13 mouse cellular contexts compared by ENCODE assay signal in genomic region chr13:90643575-90644215, GRCm38 (mm10).
A peak's percentile ranks its signal among the peaks of the same experiment; 100 is the strongest.
DNase-seq lines count a peak whose midpoint lies in the region; ATAC-seq and TF ChIP-seq lines count a peak whose summit lies in the region.
"Had no signal": no experiment of that assay in that cellular context is flagged by ENCODE, and none has a peak within 500 bp of the region (broad histone marks: within the 10 kb centered on the region; RNA-seq: fewer than 3 reads in every experiment).

No protein-coding gene starts in this region.

- no peak for ATAC-seq in embryonic facial prominence, embryonic 14.5 days (ENCODE audit: low read depth)
- peak; percentile 54; the same call in 1 of the 2 replicates for ATAC-seq in lung, embryonic 14.5 days (ENCODE audit: insufficient read depth)
- ATAC-seq in lung, postnatal 0 days = no peak
- ATAC-seq in hindbrain, embryonic 12.5 days (ENCODE audit: low FRiP score) = peak; percentile 63
- ATAC-seq in midbrain, postnatal 0 days (ENCODE audit: low FRiP score) = peak; percentile 50

- 70% methylated on average over 4 of the region's 4 CpGs for WGBS in embryonic facial prominence, embryonic 14.5 days
- 75% methylated on average over 4 of the region's 4 CpGs for WGBS in embryonic facial prominence, embryonic 10.5 days
- WGBS in lung, embryonic 14.5 days = 55% methylated on average over 4 of the region's 4 CpGs
- WGBS in lung, postnatal 0 days = 64% methylated on average over 4 of the region's 4 CpGs
- WGBS in hindbrain, embryonic 12.5 days = 72% methylated on average over 4 of the region's 4 CpGs
- 19% methylated on average over 4 of the region's 4 CpGs for WGBS in midbrain, postnatal 0 days

- H3K36me3 ChIP-seq in embryonic facial prominence, embryonic 14.5 days (ENCODE audit: control insufficient read depth, insufficient read depth, low read length) = no peaks in the 10 kb centered on the region
- no peaks in the 10 kb centered on the region for H3K36me3 ChIP-seq in embryonic facial prominence, embryonic 10.5 days (replicated peaks)
- H3K36me3 ChIP-seq in lung, embryonic 14.5 days (ENCODE audit: insufficient read depth) = no peaks in the 10 kb centered on the region
- H3K36me3 ChIP-seq in lung, postnatal 0 days (ENCODE audit: insufficient read depth, low read length) = no peaks in the 10 kb centered on the region
- no peaks in the 10 kb centered on the region for H3K36me3 ChIP-seq in hindbrain, embryonic 12.5 days
- no peaks in the 10 kb centered on the region for H3K36me3 ChIP-seq in midbrain, postnatal 0 days (ENCODE audit: insufficient read depth, low read length)
- H3K36me3 ChIP-seq: limb, embryonic 10.5 days had no signal

- no peak overlapping the region for H3K27ac ChIP-seq in embryonic facial prominence, embryonic 14.5 days (replicated peaks; ENCODE audit: low read depth, low read length)
- no peak overlapping the region for H3K27ac ChIP-seq in embryonic facial prominence, embryonic 10.5 days (replicated peaks)
- H3K27ac ChIP-seq in lung, embryonic 14.5 days (ENCODE audit: low read depth) = no peak overlapping the region
- H3K27ac ChIP-seq in lung, postnatal 0 days (ENCODE audit: low read length) = no peak overlapping the region
- H3K27ac ChIP-seq in hindbrain, embryonic 12.5 days = no peak overlapping the region
- H3K27ac ChIP-seq in midbrain, postnatal 0 days (ENCODE audit: low read depth, low read length) = no peak overlapping the region
- H3K27ac ChIP-seq: limb, embryonic 10.5 days had no signal

- peak; percentile 39 for DNase-seq in embryonic facial prominence, embryonic 14.5 days (ENCODE audit: low spot score)
- DNase-seq in embryonic facial prominence, embryonic 10.5 days (ENCODE audit: low spot score) = no peak
- peak; percentile 17 for DNase-seq in lung, embryonic 14.5 days
- DNase-seq in lung, postnatal 0 days (ENCODE audit: low spot score) = no peak
- peak; percentile 81 for DNase-seq in midbrain, postnatal 0 days (ENCODE audit: low spot score)
- DNase-seq in cerebellum, postnatal 14 days = no peak
- DNase-seq in cerebellum, adult 9-10 months = no peak
- DNase-seq: adrenal gland, postnatal 36 days; lung, adult 18-20 months; right cerebral cortex, postnatal 25 days; thymus, adult 2 months had no signal

- no peak overlapping the region for H3K9ac ChIP-seq in embryonic facial prominence, embryonic 14.5 days (ENCODE audit: low read depth, low read length)
- H3K9ac ChIP-seq in lung, embryonic 14.5 days = no peak overlapping the region
- H3K9ac ChIP-seq in lung, postnatal 0 days (replicated peaks; ENCODE audit: low read depth) = no peak overlapping the region
- no peak overlapping the region for H3K9ac ChIP-seq in hindbrain, embryonic 12.5 days
- no peak overlapping the region for H3K9ac ChIP-seq in midbrain, postnatal 0 days (replicated peaks; ENCODE audit: low read length, poor library complexity, severe bottlenecking)

- no peak overlapping the region for H3K4me2 ChIP-seq in embryonic facial prominence, embryonic 14.5 days (ENCODE audit: low read depth, low read length)
- H3K4me2 ChIP-seq in lung, embryonic 14.5 days = no peak overlapping the region
- no peak overlapping the region for H3K4me2 ChIP-seq in lung, postnatal 0 days (replicated peaks; ENCODE audit: low read depth, low read length)
- H3K4me2 ChIP-seq in hindbrain, embryonic 12.5 days (replicated peaks) = no peak overlapping the region
- no peak overlapping the region for H3K4me2 ChIP-seq in midbrain, postnatal 0 days (ENCODE audit: low read depth, low read length, poor library complexity, severe bottlenecking)

- peaks cover 33% of the 10 kb centered on the region for H3K4me1 ChIP-seq in embryonic facial prominence, embryonic 14.5 days (ENCODE audit: control insufficient read depth, insufficient read depth, low read length)
- peaks cover 22% of the 10 kb centered on the region for H3K4me1 ChIP-seq in embryonic facial prominence, embryonic 10.5 days
- no peaks in the 10 kb centered on the region for H3K4me1 ChIP-seq in lung, embryonic 14.5 days (ENCODE audit: insufficient read depth)
- H3K4me1 ChIP-seq in lung, postnatal 0 days (ENCODE audit: insufficient read depth, low read depth, low read length) = no peaks in the 10 kb centered on the region
- peaks cover 10% of the 10 kb centered on the region for H3K4me1 ChIP-seq in hindbrain, embryonic 12.5 days
- H3K4me1 ChIP-seq in midbrain, postnatal 0 days (ENCODE audit: insufficient read depth, low read length) = peaks cover 7% of the 10 kb centered on the region; the same call in 1 of the 2 replicates

- no peak for TF ChIP-seq CTCF in lung, embryonic 14.5 days (IDR thresholded peaks at IDR 0.05; ENCODE audit: low read depth)
- no peak for TF ChIP-seq CTCF in lung, postnatal 0 days (IDR thresholded peaks at IDR 0.05)
- TF ChIP-seq CTCF in midbrain, postnatal 0 days (IDR thresholded peaks at IDR 0.05) = no peak

- no peaks in the 10 kb centered on the region for H3K27me3 ChIP-seq in embryonic facial prominence, embryonic 14.5 days (replicated peaks; ENCODE audit: control insufficient read depth, insufficient read depth, low read length)
- no peaks in the 10 kb centered on the region for H3K27me3 ChIP-seq in embryonic facial prominence, embryonic 10.5 days (replicated peaks; ENCODE audit: low read depth, poor library complexity, severe bottlenecking)
- no peaks in the 10 kb centered on the region for H3K27me3 ChIP-seq in lung, embryonic 14.5 days (ENCODE audit: insufficient read depth, low read length)
- no peaks in the 10 kb centered on the region for H3K27me3 ChIP-seq in lung, postnatal 0 days (replicated peaks; ENCODE audit: insufficient read depth, low read length)
- no peaks in the 10 kb centered on the region for H3K27me3 ChIP-seq in hindbrain, embryonic 12.5 days
- no peaks in the 10 kb centered on the region for H3K27me3 ChIP-seq in midbrain, postnatal 0 days (ENCODE audit: insufficient read depth, low read length)

- TF ChIP-seq EP300 in lung, postnatal 0 days (IDR thresholded peaks at IDR 0.05) = no peak

- no peaks in the 10 kb centered on the region for H3K9me3 ChIP-seq in embryonic facial prominence, embryonic 14.5 days (ENCODE audit: control insufficient read depth, low read length)
- H3K9me3 ChIP-seq in embryonic facial prominence, embryonic 10.5 days = no peaks in the 10 kb centered on the region
- no peaks in the 10 kb centered on the region for H3K9me3 ChIP-seq in lung, embryonic 14.5 days (ENCODE audit: low read depth, low read length)
- H3K9me3 ChIP-seq in lung, postnatal 0 days (ENCODE audit: low read length) = no peaks in the 10 kb centered on the region
- no peaks in the 10 kb centered on the region for H3K9me3 ChIP-seq in hindbrain, embryonic 12.5 days (replicated peaks)
- no peaks in the 10 kb centered on the region for H3K9me3 ChIP-seq in midbrain, postnatal 0 days (ENCODE audit: low read length)
- H3K9me3 ChIP-seq: limb, embryonic 10.5 days had no signal

- H3K4me3 ChIP-seq in embryonic facial prominence, embryonic 14.5 days (ENCODE audit: low read depth, low read length) = no peak overlapping the region
- H3K4me3 ChIP-seq in embryonic facial prominence, embryonic 10.5 days = no peak overlapping the region
- H3K4me3 ChIP-seq in lung, embryonic 14.5 days (ENCODE audit: low read depth, low read length) = no peak overlapping the region
- H3K4me3 ChIP-seq in lung, postnatal 0 days (ENCODE audit: low read depth, low read length) = no peak overlapping the region
- no peak overlapping the region for H3K4me3 ChIP-seq in hindbrain, embryonic 12.5 days
- H3K4me3 ChIP-seq in midbrain, postnatal 0 days (ENCODE audit: low read depth, low read length) = no peak overlapping the region
- H3K4me3 ChIP-seq: limb, embryonic 10.5 days had no signal

Comparison
In these comparisons a context has a peak if more than half of its experiments do, and no peak if none do; other contexts are left out.
1. ATAC-seq: peak in lung, embryonic 14.5 days (single experiment), hindbrain, embryonic 12.5 days (single experiment) and midbrain, postnatal 0 days (single experiment); none in embryonic facial prominence, embryonic 14.5 days (single experiment) and lung, postnatal 0 days (single experiment).
2. DNase-seq: peak in embryonic facial prominence, embryonic 14.5 days (single experiment), lung, embryonic 14.5 days (single experiment) and midbrain, postnatal 0 days (single experiment); none in embryonic facial prominence, embryonic 10.5 days (single experiment), lung, postnatal 0 days (single experiment), cerebellum, postnatal 14 days (0 of 2) and cerebellum, adult 9-10 months (single experiment).